Mouse (Mus musculus) right cerebral cortex, adult 2 months (tissue): ENCODE data around the gene Fbxo6.
A peak's percentile ranks its signal among the peaks of the same experiment; 100 is the strongest.

ENCODE experiments used
- DNase-seq, 2 experiments: peaks; one replicate each; pipeline ENCODE4 v3.0.0; 2021 to 2022; ENCODE audit warnings: low spot score in 2 of 2

Fbxo6 gene

GRCm38 (mm10) chr4:148160436-148161390 is 8.8 kb upstream of the Fbxo6 start, which contains the start of the genes Fbxo44 and Fbxo2:
TSS of gene Fbxo44 (minus strand) at chr4:148160482.
TSS of gene Fbxo2 (plus strand) at chr4:148160621.
- DNase-seq: peak; percentile 62 to 72

GRCm38 (mm10) chr4:148159544-148160435 is 7.8 kb upstream of the Fbxo6 start:
- DNase-seq: peak; percentile 98 to 99

- peak in 1 of 2 experiments; percentile 61 for DNase-seq
Measured at GRCm38 (mm10) chr4:148158436-148159348, 6.8 kb upstream of the Fbxo6 start.

- peak; percentile 73 to 76 for DNase-seq
Measured at GRCm38 (mm10) chr4:148154982-148155381, 3.0 kb upstream of the Fbxo6 start.

GRCm38 (mm10) chr4:148154006-148154405 is 2.1 kb upstream of the Fbxo6 start:
- no peak for DNase-seq

GRCm38 (mm10) chr4:148152547-148152946 is 607 bp upstream of the Fbxo6 start:
- DNase-seq: no peak

- DNase-seq: no peak
Measured at GRCm38 (mm10) chr4:148150953-148151266, 1.0 kb downstream of the Fbxo6 start.

GRCm38 (mm10) chr4:148150242-148150641 is 1.7 kb downstream of the Fbxo6 start:
- DNase-seq: no peak

- no peak for DNase-seq
Measured at GRCm38 (mm10) chr4:148149540-148149939, 2.4 kb downstream of the Fbxo6 start.

GRCm38 (mm10) chr4:148147714-148148113 is 4.2 kb downstream of the Fbxo6 start:
- DNase-seq: no peak

GRCm38 (mm10) chr4:148143721-148144120 is 8.2 kb downstream of the Fbxo6 start:
- DNase-seq: no peak

- DNase-seq: peak; percentile 90 to 96
Measured at GRCm38 (mm10) chr4:148140098-148141011, 11.6 kb downstream of the Fbxo6 start.

- DNase-seq: no peak
Measured at GRCm38 (mm10) chr4:148139767-148140097, 12.2 kb downstream of the Fbxo6 start.

GRCm38 (mm10) chr4:148137503-148137902 is 14.4 kb downstream of the Fbxo6 start:
- no peak for DNase-seq

GRCm38 (mm10) chr4:148134988-148135387 is 17.0 kb downstream of the Fbxo6 start:
- DNase-seq: no peak

- DNase-seq: no peak
Measured at GRCm38 (mm10) chr4:148131497-148132081, 20.4 kb downstream of the Fbxo6 start.

- DNase-seq: no peak
Measured at GRCm38 (mm10) chr4:148130561-148131413, 21.2 kb downstream of the Fbxo6 start, which contains the start of gene Draxin. TSS of gene Draxin (minus strand) at chr4:148130698.

- DNase-seq: no peak
Measured at GRCm38 (mm10) chr4:148130133-148130532, 21.8 kb downstream of the Fbxo6 start, which contains the start of gene Mad2l2. TSS of gene Mad2l2 (plus strand) at chr4:148130384.

GRCm38 (mm10) chr4:148128672-148129071 is 23.3 kb downstream of the Fbxo6 start:
- no peak for DNase-seq
